In genomic region chr7:130012067-130012466, GRCm38 (mm10) we compare ENCODE assay signal across 31 mouse cellular contexts.
DNase-seq lines count a peak whose midpoint lies in the region; ATAC-seq lines count a peak whose summit lies in the region.
"Had no signal": no experiment of that assay in that cellular context is flagged by ENCODE, and none has a peak within 500 bp of the region (broad histone marks: within the 10 kb centered on the region; RNA-seq: fewer than 3 reads in every experiment).

No protein-coding gene starts in this region.

- no peaks in the 10 kb centered on the region for H3K27me3 ChIP-seq in heart, embryonic 10.5 days (ENCODE audit: insufficient read depth, poor library complexity, severe bottlenecking)
- H3K27me3 ChIP-seq in heart, embryonic 15.5 days: no peaks in the 10 kb centered on the region
- H3K27me3 ChIP-seq in embryonic facial prominence, embryonic 10.5 days (replicated peaks; ENCODE audit: low read depth, poor library complexity, severe bottlenecking): no peaks in the 10 kb centered on the region; the same call in 1 of the 2 replicates
- H3K27me3 ChIP-seq: embryonic facial prominence, embryonic 15.5 days; hindbrain, embryonic 15.5 days; kidney, embryonic 15.5 days; lung, embryonic 15.5 days; megakaryocyte, embryonic 14.5 days; neural tube, embryonic 12.5 days had no signal

- no peak overlapping the region for H3K4me3 ChIP-seq in heart, embryonic 10.5 days
- no peak overlapping the region for H3K4me3 ChIP-seq in heart, embryonic 15.5 days
- H3K4me3 ChIP-seq in embryonic facial prominence, embryonic 10.5 days: no peak overlapping the region
- H3K4me3 ChIP-seq: embryonic facial prominence, embryonic 15.5 days; forebrain, embryonic 13.5 days; hindbrain, embryonic 10.5 days; hindbrain, embryonic 15.5 days; kidney, embryonic 15.5 days; left cerebral cortex, adult 2 months; limb, embryonic 13.5 days; lung, embryonic 15.5 days; megakaryocyte, embryonic 14.5 days; midbrain, embryonic 12.5 days; myocyte; neural tube, embryonic 12.5 days had no signal

- 64% methylated on average over 8 of the region's 8 CpGs for WGBS in heart, embryonic 10.5 days
- WGBS in heart, embryonic 15.5 days: 56% methylated on average over 8 of the region's 8 CpGs
- WGBS in embryonic facial prominence, embryonic 10.5 days: 71% methylated on average over 8 of the region's 8 CpGs

- no peaks in the 10 kb centered on the region for H3K9me3 ChIP-seq in heart, embryonic 10.5 days
- H3K9me3 ChIP-seq in heart, embryonic 15.5 days (replicated peaks): no peaks in the 10 kb centered on the region
- no peaks in the 10 kb centered on the region for H3K9me3 ChIP-seq in embryonic facial prominence, embryonic 10.5 days
- H3K9me3 ChIP-seq: embryonic facial prominence, embryonic 15.5 days; forebrain, embryonic 13.5 days; hindbrain, embryonic 10.5 days; hindbrain, embryonic 15.5 days; kidney, embryonic 15.5 days; limb, embryonic 13.5 days; lung, embryonic 15.5 days; midbrain, embryonic 12.5 days; neural tube, embryonic 12.5 days had no signal

- no peak overlapping the region for H3K9ac ChIP-seq in heart, embryonic 15.5 days
- H3K9ac ChIP-seq: embryonic facial prominence, embryonic 15.5 days; forebrain, embryonic 13.5 days; hindbrain, embryonic 15.5 days; kidney, embryonic 15.5 days; limb, embryonic 13.5 days; lung, embryonic 15.5 days; midbrain, embryonic 12.5 days; neural tube, embryonic 12.5 days had no signal

- peak overlapping the region; percentile 73; the same call in 1 of the 2 replicates for H3K27ac ChIP-seq in heart, embryonic 10.5 days
- no peak overlapping the region for H3K27ac ChIP-seq in heart, embryonic 15.5 days
- H3K27ac ChIP-seq in embryonic facial prominence, embryonic 10.5 days (replicated peaks): peak overlapping the region; percentile 61
- H3K27ac ChIP-seq: embryonic facial prominence, embryonic 15.5 days; forebrain, embryonic 13.5 days; hindbrain, embryonic 10.5 days; hindbrain, embryonic 15.5 days; kidney, embryonic 15.5 days; left cerebral cortex, adult 2 months; limb, embryonic 13.5 days; lung, embryonic 15.5 days; midbrain, embryonic 12.5 days; neural tube, embryonic 12.5 days had no signal

- H3K4me2 ChIP-seq in heart, embryonic 15.5 days: peak overlapping the region; percentile 25
- H3K4me2 ChIP-seq: embryonic facial prominence, embryonic 15.5 days; forebrain, embryonic 13.5 days; hindbrain, embryonic 15.5 days; kidney, embryonic 15.5 days; limb, embryonic 13.5 days; liver, embryonic 11.5 days; lung, embryonic 15.5 days; midbrain, embryonic 12.5 days; neural tube, embryonic 12.5 days had no signal

- no peaks in the 10 kb centered on the region for H3K36me3 ChIP-seq in heart, embryonic 10.5 days
- no peaks in the 10 kb centered on the region for H3K36me3 ChIP-seq in heart, embryonic 15.5 days
- H3K36me3 ChIP-seq in embryonic facial prominence, embryonic 10.5 days (replicated peaks): no peaks in the 10 kb centered on the region
- H3K36me3 ChIP-seq: embryonic facial prominence, embryonic 15.5 days; hindbrain, embryonic 10.5 days; hindbrain, embryonic 15.5 days; kidney, embryonic 15.5 days; limb, embryonic 13.5 days; lung, embryonic 15.5 days; midbrain, embryonic 12.5 days; neural tube, embryonic 12.5 days had no signal

- intact Hi-C loops in heart, postnatal 36 days (cut with DNase I): no loop called here

- peaks cover 50% of the 10 kb centered on the region for H3K4me1 ChIP-seq in heart, embryonic 10.5 days
- peaks cover 18% of the 10 kb centered on the region for H3K4me1 ChIP-seq in heart, embryonic 15.5 days (replicated peaks)
- peaks cover 75% of the 10 kb centered on the region for H3K4me1 ChIP-seq in embryonic facial prominence, embryonic 10.5 days
- H3K4me1 ChIP-seq: forebrain, embryonic 13.5 days; hindbrain, embryonic 15.5 days; megakaryocyte, embryonic 14.5 days had no signal

- no peak for ATAC-seq in heart, embryonic 15.5 days (replicated peaks; ENCODE audit: insufficient number of reproducible peaks, insufficient read depth, low FRiP score, low read depth)
- ATAC-seq in megakaryocyte progenitor cell, adult 5-6 weeks (replicated peaks; ENCODE audit: poor library complexity): peak; percentile 89
- ATAC-seq: forebrain, embryonic 13.5 days; inflammation-experienced regulatory T-cells, adult 6 months had no signal

- DNase-seq in heart, embryonic 10.5 days (ENCODE audit: low spot score): peak; percentile 61
- DNase-seq in heart, postnatal 36 days: no peak
- DNase-seq in heart, adult 8-10 months (ENCODE audit: low spot score): no peak
- no peak for DNase-seq in embryonic facial prominence, embryonic 10.5 days (ENCODE audit: low spot score)
- DNase-seq in yolk sac, embryonic 10.5 days (ENCODE audit: low spot score): no peak
- DNase-seq: adrenal gland, postnatal 14 days; cerebellum, adult 11-12 months; cerebellum, adult 9-11 months; gastrocnemius, postnatal 14 days; kidney, adult 18-20 months; kidney, postnatal 25 days; right cerebral cortex, adult 18-20 months; spleen, adult 18-20 months; thymus, adult 18-20 months; thymus, postnatal 25 days had no signal
